Mouse (Mus musculus): ENCODE measurements at regions not wholly inside any gene's neighbourhood (a gene's known extent, or its start where the extent isn't known, plus 50 kb on each side); places are given as distances from the start of the nearest gene placed in this dataset.

GRCm38 (mm10) chr4:125807923-125808322, 216.4 kb upstream of the Csf3r start:
- DNase-seq: no peak
- 75% methylated on average over 4 of the region's 4 CpGs for WGBS (ENCODE audit: insufficient replicate concordance)

DNA sequence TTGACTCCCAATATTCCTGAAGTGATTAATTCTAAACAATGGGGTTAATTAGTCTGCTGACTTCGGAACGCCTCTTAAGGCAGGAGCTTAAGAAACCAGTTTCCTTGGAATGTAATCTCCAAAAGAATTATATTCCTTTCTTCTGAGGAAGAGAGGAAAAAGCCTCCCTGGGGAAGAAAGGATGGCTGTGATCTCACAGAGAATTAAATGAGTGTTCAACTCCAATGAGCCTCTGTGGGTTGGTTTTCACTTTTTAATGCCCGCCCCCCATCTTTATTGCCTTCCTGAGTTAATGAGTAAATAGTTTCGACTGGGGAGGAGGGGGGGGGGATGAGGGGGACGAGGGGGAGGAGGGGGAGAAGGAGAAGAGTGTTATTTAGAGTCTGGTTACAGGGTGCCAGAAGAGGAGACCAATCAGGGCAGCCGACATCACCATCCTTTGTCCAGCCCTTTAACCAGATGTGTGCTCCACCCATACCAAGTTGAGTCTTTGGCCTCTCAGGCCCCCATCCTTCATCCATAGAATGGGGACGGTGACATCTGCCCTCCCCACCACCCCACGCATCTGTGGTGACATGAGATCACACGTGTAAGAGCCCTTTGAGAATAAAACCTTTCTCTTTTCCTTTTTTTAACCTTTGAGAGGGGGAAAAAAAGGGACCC, 214.8 kb upstream of the Csf3r start:
- ATAC-seq (no peak), DNase-seq (no peak)
- 33% methylated on average over 9 of the region's 9 CpGs for WGBS (ENCODE audit: insufficient replicate concordance)
- H3K27me3 ChIP-seq (ENCODE audit: insufficient read depth, low read length): no peaks in the 10 kb centered on the region
- TF ChIP-seq EP300 (IDR thresholded peaks at IDR 0.05; ENCODE audit: low read depth): no peak
- TF ChIP-seq CTCF (IDR thresholded peaks at IDR 0.05; ENCODE audit: low read depth): no peak
- H3K4me3 ChIP-seq (ENCODE audit: low read depth, low read length): no peak overlapping the region
- no peaks in the 10 kb centered on the region for H3K4me1 ChIP-seq (ENCODE audit: insufficient read depth)
- no peak overlapping the region for H3K9ac ChIP-seq (replicated peaks)
- H3K27ac ChIP-seq (ENCODE audit: low read depth): no peak overlapping the region
- no peak overlapping the region for H3K4me2 ChIP-seq (ENCODE audit: low read depth, low read length)
- no peaks in the 10 kb centered on the region for H3K36me3 ChIP-seq (replicated peaks; ENCODE audit: insufficient read depth, low read length)
- H3K9me3 ChIP-seq (ENCODE audit: low read length): no peaks in the 10 kb centered on the region

More at GRCm38 (mm10) chr4:125807923-125808322, 216.4 kb upstream of the Csf3r start:
- Histone ChIP-seq H3K27me3 (ENCODE audit: insufficient read depth, low read length) (no peaks in the 10 kb centered on the region), H3K4me1 (ENCODE audit: insufficient read depth) (no peaks in the 10 kb centered on the region), H3K4me2 (ENCODE audit: low read depth, low read length) (no peak overlapping the region), H3K36me3 (replicated peaks; ENCODE audit: insufficient read depth, low read length) (no peaks in the 10 kb centered on the region), H3K9ac (replicated peaks) (no peak overlapping the region), H3K9me3 (ENCODE audit: low read length) (no peaks in the 10 kb centered on the region), H3K4me3 (ENCODE audit: low read depth, low read length) (no peak overlapping the region), H3K27ac (ENCODE audit: low read depth) (no peak overlapping the region)
- no peak for TF ChIP-seq EP300 (IDR thresholded peaks at IDR 0.05; ENCODE audit: low read depth)
- no peak for ATAC-seq

GRCm38 (mm10) chr4:125810247-125810646, 214.1 kb upstream of the Csf3r start:
- H3K4me3 ChIP-seq (ENCODE audit: low read depth, low read length): no peak overlapping the region
- no peak for DNase-seq
- TF ChIP-seq EP300 (IDR thresholded peaks at IDR 0.05; ENCODE audit: low read depth): no peak
- TF ChIP-seq CTCF (IDR thresholded peaks at IDR 0.05; ENCODE audit: low read depth): no peak
- no peaks in the 10 kb centered on the region for H3K27me3 ChIP-seq (ENCODE audit: insufficient read depth, low read length)
- ATAC-seq: no peak
- no peaks in the 10 kb centered on the region for H3K9me3 ChIP-seq (ENCODE audit: low read length)
- no peak overlapping the region for H3K9ac ChIP-seq (replicated peaks)
- WGBS (ENCODE audit: insufficient replicate concordance): 64% methylated on average over 8 of the region's 8 CpGs
- H3K36me3 ChIP-seq (replicated peaks; ENCODE audit: insufficient read depth, low read length): no peaks in the 10 kb centered on the region
- no peak overlapping the region for H3K4me2 ChIP-seq (ENCODE audit: low read depth, low read length)
- no peak overlapping the region for H3K27ac ChIP-seq (ENCODE audit: low read depth)
- no peaks in the 10 kb centered on the region for H3K4me1 ChIP-seq (ENCODE audit: insufficient read depth)

- DNase-seq (no peak), ATAC-seq (no peak)
- Histone ChIP-seq H3K4me2 (ENCODE audit: low read depth, low read length) (no peak overlapping the region), H3K9me3 (ENCODE audit: low read length) (no peaks in the 10 kb centered on the region), H3K27me3 (ENCODE audit: insufficient read depth, low read length) (no peaks in the 10 kb centered on the region), H3K27ac (ENCODE audit: low read depth) (no peak overlapping the region), H3K36me3 (replicated peaks; ENCODE audit: insufficient read depth, low read length) (no peaks in the 10 kb centered on the region), H3K9ac (replicated peaks) (no peak overlapping the region), H3K4me1 (ENCODE audit: insufficient read depth) (no peaks in the 10 kb centered on the region), H3K4me3 (ENCODE audit: low read depth, low read length) (no peak overlapping the region)
- WGBS (ENCODE audit: insufficient replicate concordance): 74% methylated on average over 11 of the region's 12 CpGs
- TF ChIP-seq EP300 (IDR thresholded peaks at IDR 0.05; ENCODE audit: low read depth): no peak
- no peak for TF ChIP-seq CTCF (IDR thresholded peaks at IDR 0.05; ENCODE audit: low read depth)
Measured at GRCm38 (mm10) chr4:125814311-125814710, 210.0 kb upstream of the Csf3r start.

GRCm38 (mm10) chr4:125815276-125815675, 209.1 kb upstream of the Csf3r start:
- no peak for ATAC-seq
- no peak overlapping the region for H3K27ac ChIP-seq (ENCODE audit: low read depth)
- H3K4me2 ChIP-seq (ENCODE audit: low read depth, low read length): no peak overlapping the region
- no peaks in the 10 kb centered on the region for H3K27me3 ChIP-seq (ENCODE audit: insufficient read depth, low read length)
- H3K9ac ChIP-seq (replicated peaks): no peak overlapping the region
- H3K4me1 ChIP-seq (ENCODE audit: insufficient read depth): no peaks in the 10 kb centered on the region
- H3K36me3 ChIP-seq (replicated peaks; ENCODE audit: insufficient read depth, low read length): no peaks in the 10 kb centered on the region
- no peak for DNase-seq
- H3K4me3 ChIP-seq (ENCODE audit: low read depth, low read length): no peak overlapping the region
- TF ChIP-seq EP300 (IDR thresholded peaks at IDR 0.05; ENCODE audit: low read depth) (no peak), CTCF (IDR thresholded peaks at IDR 0.05; ENCODE audit: low read depth) (no peak)
- H3K9me3 ChIP-seq (ENCODE audit: low read length): no peaks in the 10 kb centered on the region
- 61% methylated on average over 3 of the region's 3 CpGs for WGBS (ENCODE audit: insufficient replicate concordance)

DNA sequence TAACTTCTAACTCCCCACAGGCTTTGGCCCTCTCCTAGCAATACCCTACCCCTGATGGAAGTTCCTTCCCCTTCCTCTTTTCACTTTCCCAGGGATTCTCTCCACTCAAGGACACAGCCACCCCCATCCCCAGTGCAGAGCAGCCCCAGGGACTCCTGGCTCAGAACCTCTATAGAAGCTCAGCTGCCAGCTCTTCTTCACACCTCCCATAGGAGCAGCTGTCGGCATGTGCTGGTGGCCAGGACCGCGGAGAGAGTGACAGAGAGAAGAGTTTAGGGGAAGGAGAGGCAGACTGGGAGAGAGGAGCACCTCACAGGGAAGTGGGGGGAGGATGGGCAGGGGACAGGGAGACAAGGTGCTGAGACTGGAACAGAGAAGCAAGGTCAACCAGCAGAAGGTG, 199.8 kb upstream of the Csf3r start:
- ATAC-seq: no peak

More for the DNA sequence above, 199.8 kb upstream of the Csf3r start:
- TF ChIP-seq EP300 (IDR thresholded peaks at IDR 0.05; ENCODE audit: low read depth): no peak
- TF ChIP-seq CTCF (IDR thresholded peaks at IDR 0.05; ENCODE audit: low read depth): no peak
- Histone ChIP-seq H3K36me3 (replicated peaks; ENCODE audit: insufficient read depth, low read length) (no peaks in the 10 kb centered on the region), H3K9me3 (ENCODE audit: low read length) (no peaks in the 10 kb centered on the region), H3K4me3 (ENCODE audit: low read depth, low read length) (no peak overlapping the region), H3K27me3 (ENCODE audit: insufficient read depth, low read length) (no peaks in the 10 kb centered on the region), H3K4me1 (ENCODE audit: insufficient read depth) (no peaks in the 10 kb centered on the region), H3K9ac (replicated peaks) (no peak overlapping the region), H3K4me2 (ENCODE audit: low read depth, low read length) (no peak overlapping the region), H3K27ac (ENCODE audit: low read depth) (no peak overlapping the region)
- 52% methylated on average over 3 of the region's 3 CpGs for WGBS (ENCODE audit: insufficient replicate concordance)
- no peak for DNase-seq

All from liver, postnatal 0 days (tissue).